Mouse (Mus musculus) midbrain, embryonic 16.5 days (tissue): ENCODE results near the gene Hivep3. TPM values are rescaled to one million over a fixed set of nuclear protein-coding genes. Genes with fewer than 3 reads are reported as not detected.

Source experiments
- ATAC-seq: fragments of 200-750 bp; cut with Nextera tagmentation; 2 replicates; pipeline ENCODE4 v1.8.0; 2017; ENCODE audit warnings: moderate TSS enrichment
- H3K27ac ChIP-seq: fragments of 300-500 bp; sonication (generic); 2 replicates; pipeline ENCODE4 v1.5.1; 2014; ENCODE audit warnings: mild to moderate bottlenecking, low read length, mixed read lengths
- H3K27me3 ChIP-seq: fragments of 300-500 bp; sonication (generic); 2 replicates; pipeline ENCODE4 v1.6.1; 2014; ENCODE audit warnings: low read depth, low read length, mixed read lengths; ENCODE audit not compliant: control insufficient read depth, insufficient read depth
- H3K36me3 ChIP-seq: fragments of 300-500 bp; sonication (generic); 2 replicates; pipeline ENCODE4 v1.6.1; 2014; ENCODE audit warnings: mild to moderate bottlenecking, low read length, moderate library complexity, mixed read lengths; ENCODE audit not compliant: control insufficient read depth, insufficient read depth
- H3K4me1 ChIP-seq: fragments of 300-500 bp; sonication (generic); 2 replicates; pipeline ENCODE4 v1.6.1; 2014; ENCODE audit warnings: mild to moderate bottlenecking, low read length, mixed read lengths; ENCODE audit not compliant: control insufficient read depth, insufficient read depth
- H3K4me2 ChIP-seq: fragments of 300-500 bp; sonication (generic); 2 replicates; pipeline ENCODE4 v1.6.1; 2014; ENCODE audit warnings: mild to moderate bottlenecking, low read length, mixed read lengths
- H3K4me3 ChIP-seq: fragments of 300-500 bp; sonication (generic); 2 replicates; pipeline ENCODE4 v1.5.1; 2014; ENCODE audit warnings: low read depth, mild to moderate bottlenecking, low read length, moderate library complexity, mixed read lengths
- H3K9ac ChIP-seq: fragments of 300-500 bp; sonication (generic); 2 replicates; pipeline ENCODE4 v1.6.1; 2014; ENCODE audit warnings: low read depth, low read length, mixed read lengths
- H3K9me3 ChIP-seq: fragments of 300-500 bp; sonication (generic); replicated peaks from 2 replicates; pipeline ENCODE4 v1.6.1; 2014; ENCODE audit warnings: mild to moderate bottlenecking, low read length, mixed read lengths; ENCODE audit not compliant: control insufficient read depth, poor library complexity, severe bottlenecking
- WGBS: fragments of 180-500 bp; shearing (Covaris S2); extraction: QIAGEN DNeasy Blood & Tissue Kit; methylation state at CpG from one replicate; pipeline ENCODE4 v1.1.7; 2014; 5-methylcytosine and 5-hydroxymethylcytosine counted together
- polyA plus RNA-seq: library from polyadenylated mRNA; unstranded; fragments of >200 nt; fragmentation: Nextera tagmentation; extraction: Ambion mirVana; gene quantifications from 2 replicates; pipeline ENCODE4 v1.2.1, GENCODE M21; 2015

Gene Hivep3
- polyA plus RNA-seq, 1 experiment from 2014 or later, result 20.2 TPM

DNA sequence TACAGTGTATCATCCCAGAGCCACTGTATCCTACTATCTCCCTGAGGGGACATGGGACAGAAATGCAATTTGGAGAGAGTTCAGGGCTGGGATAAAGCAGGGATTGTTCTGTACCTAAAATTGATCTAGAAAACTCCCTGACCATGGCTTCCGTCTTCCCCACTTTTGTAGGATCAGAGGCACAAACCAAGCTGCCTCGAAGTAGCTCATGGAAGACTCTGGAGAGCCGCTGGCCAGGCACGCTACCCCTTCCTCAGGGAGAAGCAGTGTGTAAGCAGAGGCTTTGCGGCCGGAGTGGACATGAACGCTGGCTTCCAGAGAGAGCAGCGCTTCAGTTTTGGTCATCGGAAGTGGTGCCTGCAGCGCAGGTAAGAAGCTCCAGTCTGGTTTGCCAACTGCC is 331.1 kb downstream of the Hivep3 start, which contains the start of gene AL607142.1:
TSS of gene AL607142.1 (plus strand) at position 301 of the 400 bp plus-strand sequence.
- H3K36me3 ChIP-seq, result no peaks in the 10 kb centered on the region
- ATAC-seq, result no peak
- no peak within 1 kb of the TSS for H3K4me2 ChIP-seq
- no peaks in the 10 kb centered on the region for H3K27me3 ChIP-seq
- no peaks in the 10 kb centered on the region for H3K9me3 ChIP-seq
- 92% methylated on average over 10 of the region's 10 CpGs for WGBS
- no peak within 1 kb of the TSS for H3K27ac ChIP-seq
- no peaks in the 10 kb centered on the region for H3K4me1 ChIP-seq
- no peak within 1 kb of the TSS for H3K9ac ChIP-seq
- no peak within 1 kb of the TSS for H3K4me3 ChIP-seq

DNA sequence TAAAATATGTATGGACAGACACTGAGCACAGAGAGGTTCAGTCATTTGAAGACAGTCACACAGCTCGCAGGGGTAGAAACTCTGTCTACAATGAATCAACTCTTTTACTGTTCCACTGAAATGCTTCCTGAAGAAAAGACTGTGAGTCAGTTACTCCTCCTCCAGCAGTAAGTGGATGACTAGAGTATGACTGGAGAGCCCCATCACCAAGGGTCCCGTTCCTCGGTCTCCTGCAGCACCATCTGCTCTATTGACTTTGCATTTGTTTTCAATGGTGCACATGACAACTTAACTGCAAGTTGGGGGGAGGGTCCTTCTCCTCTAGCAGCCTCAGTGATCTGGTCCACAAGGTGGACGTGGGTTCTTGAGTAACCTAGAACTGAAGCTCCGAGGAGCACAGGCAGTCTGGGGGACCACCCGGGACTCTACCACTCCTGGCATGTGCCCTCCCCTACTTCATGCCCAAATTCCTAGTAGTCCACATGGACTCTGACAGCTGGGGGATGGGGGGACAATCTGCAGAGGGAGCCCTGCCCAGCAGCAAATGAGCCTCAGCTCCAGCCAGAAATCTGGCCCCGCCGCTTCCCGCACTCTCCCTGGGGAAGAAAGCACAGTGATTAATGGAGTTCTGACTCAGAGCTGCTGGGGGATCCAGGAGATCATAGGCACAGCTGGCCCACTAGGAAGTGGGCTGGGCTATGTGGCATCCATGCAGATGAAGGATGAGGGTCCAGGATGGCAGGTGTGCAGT is 333.4 kb downstream of the Hivep3 start:
- H3K36me3 ChIP-seq, result no peaks in the 10 kb centered on the region
- H3K4me2 ChIP-seq, result no peak overlapping the region
- H3K9ac ChIP-seq, result no peak overlapping the region
- no peak overlapping the region for H3K4me3 ChIP-seq
- no peaks in the 10 kb centered on the region for H3K9me3 ChIP-seq
- no peaks in the 10 kb centered on the region for H3K4me1 ChIP-seq
- 0 out of 2 replicates have a peak, but pooled peaks have one; percentile 30 for ATAC-seq
- WGBS, result 87% methylated on average over 9 of the region's 9 CpGs
- H3K27me3 ChIP-seq, result no peaks in the 10 kb centered on the region
- no peak overlapping the region for H3K27ac ChIP-seq

DNA sequence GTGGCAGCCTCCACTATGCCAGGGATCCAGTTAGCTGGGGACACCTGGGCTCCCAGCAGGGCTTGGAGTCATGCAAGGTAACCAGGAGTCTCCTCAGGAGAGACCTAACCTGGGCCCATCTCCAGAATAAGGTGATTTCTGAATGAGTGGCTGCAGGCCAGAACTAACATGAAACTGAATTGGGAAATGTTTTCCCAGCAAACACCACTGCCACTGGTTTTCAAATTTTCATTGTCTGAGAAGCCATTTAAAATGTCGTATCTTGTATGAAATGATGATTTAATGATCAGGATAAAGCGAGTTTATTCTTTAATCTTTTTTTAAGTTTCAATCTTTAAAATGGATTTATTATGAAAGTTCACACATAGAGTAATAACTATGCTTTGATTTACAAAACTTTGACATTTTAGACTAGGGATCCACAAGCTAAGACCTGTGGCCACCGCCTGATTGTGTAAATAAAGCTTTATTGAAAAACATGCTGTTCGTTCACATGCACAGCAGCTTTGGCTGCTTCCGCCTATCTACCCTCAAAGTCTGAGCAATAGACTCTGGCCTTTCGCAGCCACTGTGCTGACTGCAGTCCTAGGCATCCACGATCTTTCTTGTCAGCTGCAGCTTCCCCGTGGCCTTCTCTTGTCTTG is 334.1 kb downstream of the Hivep3 start:
- no peaks in the 10 kb centered on the region for H3K36me3 ChIP-seq
- no peak for ATAC-seq
- H3K4me1 ChIP-seq, result no peaks in the 10 kb centered on the region
- H3K4me2 ChIP-seq, result no peak overlapping the region
- 86% methylated on average over 8 of the region's 8 CpGs for WGBS
- H3K9ac ChIP-seq, result no peak overlapping the region
- no peaks in the 10 kb centered on the region for H3K27me3 ChIP-seq
- H3K4me3 ChIP-seq, result no peak overlapping the region
- no peaks in the 10 kb centered on the region for H3K9me3 ChIP-seq
- no peak overlapping the region for H3K27ac ChIP-seq

DNA sequence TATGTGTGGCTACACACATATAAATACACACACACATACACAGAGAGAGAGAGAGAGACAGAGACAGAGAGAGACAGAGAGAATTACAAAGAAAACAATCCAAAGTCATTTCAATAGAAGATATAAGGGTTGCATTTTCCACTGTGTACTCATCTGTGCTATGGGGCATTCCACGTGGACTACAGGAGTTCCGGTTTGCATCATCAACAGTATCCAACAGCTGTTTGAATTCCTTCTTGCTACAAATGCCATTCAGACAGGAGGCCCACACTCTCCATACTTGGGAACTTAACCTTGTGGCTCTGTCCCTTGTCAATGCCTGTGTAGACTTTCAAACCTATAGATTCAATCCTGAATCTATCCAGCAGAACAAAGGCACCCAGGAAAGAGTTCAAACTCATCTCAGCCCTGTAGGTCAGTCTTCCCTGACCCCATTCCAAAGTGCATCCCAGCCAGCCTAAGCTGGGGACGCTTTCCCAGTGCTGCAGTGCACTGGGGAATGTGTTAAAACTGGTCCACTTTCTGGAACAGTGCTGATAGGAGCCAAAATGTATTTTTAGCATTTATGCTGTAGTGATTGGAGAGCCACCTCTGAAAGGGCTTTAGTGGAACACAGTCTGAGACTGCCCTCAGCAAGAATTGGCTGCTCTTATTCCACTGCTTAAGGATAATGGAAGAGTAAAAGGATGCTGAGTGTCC is 335.4 kb downstream of the Hivep3 start:
- 77% methylated on average over 3 of the region's 3 CpGs for WGBS

DNA sequence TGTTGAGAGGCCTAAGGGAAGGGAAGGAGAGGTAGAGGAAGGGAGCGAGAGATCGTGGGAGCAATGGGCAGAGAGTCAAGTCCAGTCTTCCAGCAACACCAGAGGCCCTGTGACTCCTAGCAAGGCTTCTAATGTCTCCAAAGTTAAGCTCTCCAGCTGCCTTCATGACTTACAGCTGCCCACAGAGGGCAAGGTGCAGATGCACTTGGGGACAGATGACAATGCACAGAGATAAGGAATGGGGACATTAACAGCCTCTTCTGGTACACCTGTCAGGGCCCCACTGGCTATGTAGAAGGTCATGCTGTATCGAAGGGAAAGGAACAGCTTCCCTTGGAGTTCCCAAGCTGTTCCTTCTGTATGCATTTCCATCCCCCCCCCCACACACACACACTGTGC is 336.0 kb downstream of the Hivep3 start:
- WGBS, result 80% methylated on average over 3 of the region's 3 CpGs
- H3K4me3 ChIP-seq, result no peak overlapping the region
- no peaks in the 10 kb centered on the region for H3K36me3 ChIP-seq
- H3K4me2 ChIP-seq, result no peak overlapping the region
- ATAC-seq, result no peak
- H3K9ac ChIP-seq, result no peak overlapping the region
- H3K27me3 ChIP-seq, result no peaks in the 10 kb centered on the region
- H3K4me1 ChIP-seq, result no peaks in the 10 kb centered on the region; the same call in 1 of the 2 replicates
- no peak overlapping the region for H3K27ac ChIP-seq
- H3K9me3 ChIP-seq, result no peaks in the 10 kb centered on the region

More for the DNA sequence above, 335.4 kb downstream of the Hivep3 start:
- Histone ChIP-seq H3K36me3 (no peaks in the 10 kb centered on the region), H3K9me3 (no peaks in the 10 kb centered on the region), H3K27me3 (no peaks in the 10 kb centered on the region), H3K4me1 (no peaks in the 10 kb centered on the region), H3K4me3 (no peak overlapping the region), H3K4me2 (no peak overlapping the region), H3K27ac (no peak overlapping the region), H3K9ac (no peak overlapping the region)
- no peak for ATAC-seq

DNA sequence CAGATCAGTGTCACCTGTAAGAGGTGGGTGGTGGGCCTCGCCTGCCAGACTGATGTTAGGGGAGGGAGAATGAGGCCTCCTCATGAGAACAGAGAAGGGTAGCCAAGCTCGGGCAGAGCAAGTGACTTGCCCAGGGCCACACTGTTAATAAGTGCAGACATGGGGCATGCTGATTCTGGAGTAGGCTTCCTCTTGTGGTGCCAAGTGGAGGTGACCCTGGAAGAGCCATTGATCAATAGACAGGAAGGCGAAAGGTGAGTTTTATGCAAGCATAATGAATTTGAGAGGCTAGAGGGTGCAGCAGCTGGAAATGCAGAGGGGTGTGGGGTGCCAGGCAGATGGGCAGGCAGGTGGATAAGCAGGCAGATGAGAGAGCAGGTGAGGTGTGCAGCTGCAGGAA is 337.8 kb downstream of the Hivep3 start:
- Histone ChIP-seq H3K4me2 (no peak overlapping the region), H3K36me3 (no peaks in the 10 kb centered on the region), H3K9ac (no peak overlapping the region), H3K4me3 (no peak overlapping the region), H3K27me3 (no peaks in the 10 kb centered on the region), H3K27ac (no peak overlapping the region), H3K9me3 (no peaks in the 10 kb centered on the region), H3K4me1 (no peaks in the 10 kb centered on the region; the same call in 1 of the 2 replicates)
- ATAC-seq, result no peak
- 59% methylated on average over 3 of the region's 3 CpGs for WGBS

DNA sequence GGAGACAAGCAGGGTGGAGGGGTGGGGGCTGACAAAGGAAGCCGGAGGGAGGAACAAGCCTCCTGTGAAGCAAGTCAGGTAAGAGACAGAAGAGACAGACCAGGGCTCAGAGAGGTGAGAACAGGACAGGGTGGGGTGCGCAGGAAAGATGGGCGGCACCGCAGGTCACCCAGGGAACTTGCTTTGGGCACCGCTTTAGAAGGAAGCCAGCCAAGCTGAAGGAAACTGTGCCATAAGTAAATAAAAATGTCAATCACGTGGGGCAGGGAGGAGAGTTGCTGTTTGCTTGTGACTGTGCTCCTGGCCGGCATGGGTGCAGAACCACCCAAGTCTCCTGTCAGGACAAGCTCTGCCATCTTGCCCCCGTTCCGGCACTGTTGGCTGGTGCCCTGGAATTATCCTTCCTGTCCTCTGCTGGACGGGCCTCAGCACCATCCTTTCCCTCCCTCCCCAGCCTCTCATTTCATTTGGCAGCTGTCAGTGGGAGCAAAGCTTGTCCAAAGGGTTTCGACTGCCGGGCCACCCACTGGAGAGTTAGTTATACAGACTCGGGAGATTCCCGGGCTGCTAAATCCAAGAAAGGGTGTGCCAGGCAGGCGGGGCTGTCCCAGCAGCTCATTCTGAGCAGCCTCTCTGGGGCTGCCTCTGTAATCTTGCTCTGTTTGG is 338.4 kb downstream of the Hivep3 start:
- no peaks in the 10 kb centered on the region; the same call in 1 of the 2 replicates for H3K4me1 ChIP-seq
- no peak for ATAC-seq
- H3K27me3 ChIP-seq, result no peaks in the 10 kb centered on the region
- no peak overlapping the region for H3K4me3 ChIP-seq
- no peaks in the 10 kb centered on the region for H3K9me3 ChIP-seq
- no peak overlapping the region for H3K9ac ChIP-seq
- no peaks in the 10 kb centered on the region for H3K36me3 ChIP-seq
- H3K4me2 ChIP-seq, result no peak overlapping the region
- WGBS, result 56% methylated on average over 15 of the region's 15 CpGs
- H3K27ac ChIP-seq, result no peak overlapping the region

DNA sequence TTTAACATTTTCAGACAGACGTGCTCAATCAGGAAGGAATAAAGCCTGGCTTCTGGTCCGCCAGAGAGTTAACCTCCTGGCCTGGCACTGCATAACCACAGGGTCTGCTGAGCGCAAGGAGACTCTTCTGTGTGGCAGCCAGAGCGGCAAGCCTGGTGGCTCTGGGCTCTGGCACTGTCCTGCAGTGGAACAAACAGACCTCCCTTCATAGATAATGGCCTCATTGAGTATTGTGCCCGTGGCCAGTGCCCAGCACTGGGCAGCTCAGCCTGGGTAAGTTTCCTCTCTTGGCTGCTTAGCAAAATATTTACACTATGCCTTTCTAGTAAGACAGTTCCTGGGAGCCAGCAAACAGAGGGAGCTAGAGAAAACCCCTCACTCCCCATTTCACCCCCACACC is 340.5 kb downstream of the Hivep3 start:
- Histone ChIP-seq H3K27ac (peak overlapping the region; percentile 53), H3K27me3 (no peaks in the 10 kb centered on the region)

More for the DNA sequence above, 340.5 kb downstream of the Hivep3 start:
- Histone ChIP-seq H3K4me2 (no peak overlapping the region), H3K4me3 (no peak overlapping the region), H3K9me3 (no peaks in the 10 kb centered on the region), H3K36me3 (no peaks in the 10 kb centered on the region), H3K9ac (no peak overlapping the region), H3K4me1 (no peaks in the 10 kb centered on the region; the same call in 1 of the 2 replicates)
- ATAC-seq, result peak; percentile 76
- 59% methylated on average over 5 of the region's 5 CpGs for WGBS
